Mouse (Mus musculus) layer of hippocampus, adult 9-10 months (tissue): ENCODE measurements around the gene Fbxl22.

ENCODE experiments used
- DNase-seq: peaks from one replicate; pipeline ENCODE4 v3.0.0; 2022; ENCODE audit warnings: low spot score

Fbxl22 gene

GRCm38 (mm10) chr9:66514256-66514770, at the start of gene Fbxl22:
Gene Fbxl22, minus strand, starts transcription at chr9:66514593.
- no peak for DNase-seq

GRCm38 (mm10) chr9:66562215-66562614, 47.8 kb upstream of the Fbxl22 start:
- DNase-seq, result no peak

GRCm38 (mm10) chr9:66561496-66561895, 47.1 kb upstream of the Fbxl22 start:
- no peak for DNase-seq

GRCm38 (mm10) chr9:66560728-66561127, 46.3 kb upstream of the Fbxl22 start:
- DNase-seq, result no peak

- no peak for DNase-seq
Observed at GRCm38 (mm10) chr9:66560295-66560694, 45.9 kb upstream of the Fbxl22 start.

- DNase-seq, result no peak
Observed at GRCm38 (mm10) chr9:66558971-66559370, 44.6 kb upstream of the Fbxl22 start.

- no peak for DNase-seq
Observed at GRCm38 (mm10) chr9:66542785-66543184, 28.4 kb upstream of the Fbxl22 start.

GRCm38 (mm10) chr9:66521595-66521994, 7.2 kb upstream of the Fbxl22 start:
- DNase-seq, result no peak

- no peak for DNase-seq
Observed at GRCm38 (mm10) chr9:66520299-66520698, 5.9 kb upstream of the Fbxl22 start.

GRCm38 (mm10) chr9:66518901-66519300, 4.5 kb upstream of the Fbxl22 start:
- DNase-seq, result no peak

- no peak for DNase-seq
Observed at GRCm38 (mm10) chr9:66518251-66518650, 3.9 kb upstream of the Fbxl22 start.

GRCm38 (mm10) chr9:66517746-66518145, 3.4 kb upstream of the Fbxl22 start:
- no peak for DNase-seq

GRCm38 (mm10) chr9:66516296-66516940, 2.0 kb upstream of the Fbxl22 start:
- no peak for DNase-seq

- no peak for DNase-seq
Observed at GRCm38 (mm10) chr9:66515680-66516210, 1.4 kb upstream of the Fbxl22 start.

- no peak for DNase-seq
Observed at GRCm38 (mm10) chr9:66515115-66515514, 722 bp upstream of the Fbxl22 start.

GRCm38 (mm10) chr9:66513661-66514255, 635 bp downstream of the Fbxl22 start:
- no peak for DNase-seq

- DNase-seq, result no peak
Observed at GRCm38 (mm10) chr9:66513150-66513549, 1.2 kb downstream of the Fbxl22 start.

- peak; percentile 78 for DNase-seq
Observed at GRCm38 (mm10) chr9:66512351-66512671, 2.1 kb downstream of the Fbxl22 start.

- peak; percentile 79 for DNase-seq
Observed at GRCm38 (mm10) chr9:66511580-66512350, 2.6 kb downstream of the Fbxl22 start.

- DNase-seq, result no peak
Observed at GRCm38 (mm10) chr9:66510944-66511343, 3.4 kb downstream of the Fbxl22 start.

GRCm38 (mm10) chr9:66510351-66510841, 4.0 kb downstream of the Fbxl22 start:
- no peak for DNase-seq

GRCm38 (mm10) chr9:66508890-66509399, 5.4 kb downstream of the Fbxl22 start:
- no peak for DNase-seq
